Mouse (Mus musculus) urinary bladder, adult 18-20 months (tissue): ENCODE data around the gene Sqstm1.

ENCODE experiments used
- DNase-seq, 2 experiments: peaks; one replicate each; pipeline ENCODE4 v3.0.0; 2022; ENCODE audit warnings: low spot score in 2 of 2, mixed read lengths in 2 of 2

Gene Sqstm1

DNA sequence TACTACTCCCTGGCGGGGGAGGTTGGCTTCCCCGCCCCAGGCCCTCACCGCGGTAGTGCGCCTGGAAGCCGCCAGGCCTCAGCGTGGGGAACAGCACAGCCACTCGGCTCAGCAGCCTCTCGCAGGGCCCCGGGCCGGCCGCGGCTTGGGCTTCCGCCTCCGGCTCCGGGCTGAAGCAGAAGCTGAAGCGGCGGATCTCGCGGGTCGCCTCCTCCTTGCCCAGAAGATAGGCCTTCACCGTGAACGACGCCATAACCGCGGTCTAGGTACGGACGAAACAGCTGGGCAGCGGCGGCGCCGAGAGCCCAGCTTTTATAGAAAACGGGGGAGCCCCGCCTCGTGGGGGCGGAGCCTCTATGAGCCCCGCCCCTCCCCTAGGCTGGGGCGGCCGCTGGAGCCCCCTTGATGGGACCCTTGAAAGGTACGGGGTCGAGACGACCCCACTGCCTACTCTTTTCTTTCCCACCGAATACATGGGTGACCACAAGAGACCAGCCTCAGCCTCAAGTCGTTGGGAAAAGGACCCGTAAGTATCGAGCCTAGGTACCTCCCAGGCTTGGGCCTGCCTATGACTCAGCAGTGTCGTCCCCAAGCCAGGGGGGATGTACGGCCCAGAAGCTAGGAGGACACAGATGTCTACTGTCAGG, at the start of gene Sqstm1, which contains the start of gene Mgat4b:
Gene Sqstm1, minus strand, starts transcription at position 323 of the 647 bp plus-strand sequence.
Gene Mgat4b, plus strand, starts transcription at position 386 of the 647 bp plus-strand sequence.
- DNase-seq: peak; percentile 78 to 85

DNA sequence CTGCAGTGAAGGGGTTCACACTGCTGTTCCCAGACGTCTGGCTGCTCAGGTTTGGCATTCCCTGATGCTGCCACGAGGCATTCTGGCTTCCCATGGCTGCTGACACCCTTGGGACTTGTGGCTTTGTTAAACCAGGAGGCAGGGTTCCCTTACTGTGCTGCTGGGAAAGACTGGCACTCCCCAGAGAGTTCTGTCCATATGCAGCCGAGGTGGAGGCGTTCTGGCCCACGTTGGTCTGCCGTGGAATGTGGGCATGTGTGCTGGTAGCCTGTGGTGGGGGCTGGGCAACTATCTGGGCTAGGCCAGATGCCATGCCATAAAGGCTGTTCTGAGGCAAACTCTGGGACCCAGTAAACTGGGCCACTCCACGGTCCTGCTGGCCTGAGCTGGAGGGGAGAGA, 47.7 kb upstream of the Sqstm1 start:
- no peak for DNase-seq

GRCm38 (mm10) chr11:50256615-50257014, 46.0 kb upstream of the Sqstm1 start:
- DNase-seq: no peak

- no peak for DNase-seq
These were observed 43.5 kb upstream of the Sqstm1 start for GRCm38 (mm10) chr11:50254010-50254580.

- DNase-seq: no peak
These were observed 42.8 kb upstream of the Sqstm1 start for GRCm38 (mm10) chr11:50253393-50253792.

GRCm38 (mm10) chr11:50252684-50253265, 42.1 kb upstream of the Sqstm1 start:
- no peak for DNase-seq

DNA sequence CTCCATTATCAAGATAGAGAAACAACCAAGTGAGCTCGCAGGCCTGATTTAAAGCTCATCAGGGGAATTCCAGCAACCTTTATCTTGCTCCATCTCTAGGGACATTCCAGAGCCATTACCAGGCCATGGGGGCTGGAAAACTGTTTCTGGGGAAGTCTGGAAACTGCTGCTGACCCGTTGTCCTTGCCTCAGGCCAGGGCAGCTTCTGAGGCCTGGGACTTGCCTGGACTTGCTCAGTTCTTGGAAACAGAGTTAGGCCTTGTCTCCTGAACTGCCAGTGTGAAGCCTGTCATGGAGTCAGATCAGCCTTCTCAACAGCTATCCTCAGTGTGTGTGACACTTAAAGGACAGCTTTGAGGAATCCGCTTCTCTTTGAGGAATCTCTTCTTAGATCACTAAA, 41.5 kb upstream of the Sqstm1 start:
- no peak for DNase-seq

- DNase-seq: no peak
These were observed 38.0 kb upstream of the Sqstm1 start for GRCm38 (mm10) chr11:50248473-50249171.

DNA sequence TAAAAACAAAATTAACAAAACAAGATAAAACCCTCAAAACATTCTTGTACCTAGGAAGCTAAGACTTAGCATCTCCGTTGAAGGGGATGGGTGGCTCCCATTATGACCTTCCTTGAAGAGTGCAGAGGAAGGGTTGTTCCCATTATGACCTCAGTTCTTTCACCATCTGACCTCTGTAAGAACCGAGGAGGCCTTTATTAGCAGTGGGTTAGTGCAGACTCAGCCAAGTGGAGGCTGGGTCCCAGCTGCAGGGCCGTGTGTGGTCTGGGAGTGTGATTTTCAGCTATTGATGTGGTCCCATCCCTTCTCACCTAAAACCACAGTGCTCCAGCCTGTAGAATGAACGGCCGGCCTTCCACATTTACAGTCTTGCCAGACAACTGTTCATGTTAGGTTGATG, 34.6 kb upstream of the Sqstm1 start:
- DNase-seq: no peak

- DNase-seq: no peak
These were observed 33.3 kb upstream of the Sqstm1 start for GRCm38 (mm10) chr11:50243926-50244325.

DNA sequence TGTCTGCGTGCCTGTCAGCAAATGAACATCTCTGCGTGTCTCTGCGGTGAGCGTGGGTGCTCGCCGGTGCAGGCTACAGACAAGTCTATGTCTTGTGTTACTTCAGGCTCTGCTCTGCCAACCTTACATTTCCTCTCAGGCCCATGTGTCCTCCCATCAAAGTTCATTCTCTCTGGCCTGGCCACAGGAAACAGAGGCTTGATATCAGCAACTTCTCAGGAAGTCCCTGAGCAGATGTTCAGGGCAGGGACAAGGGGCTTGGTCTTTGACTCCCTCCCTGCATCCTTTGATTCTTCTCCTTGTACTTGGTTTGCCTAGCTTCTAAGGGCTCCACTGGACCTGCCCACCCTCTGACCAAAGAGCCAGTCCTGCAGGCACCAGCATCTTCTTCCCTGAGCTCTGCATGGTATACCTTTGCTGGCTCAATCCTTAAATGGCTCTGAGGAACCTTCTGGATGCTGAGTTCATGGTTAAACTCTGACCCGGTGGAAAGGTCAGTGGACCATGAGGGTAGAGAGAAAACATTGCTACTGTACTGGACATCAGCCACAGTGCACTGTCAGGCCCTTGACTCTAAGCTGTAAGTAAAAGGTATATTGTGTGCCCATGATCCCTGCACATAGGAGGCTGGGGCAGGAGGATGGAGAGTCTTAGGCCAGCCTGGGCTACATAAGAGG, 29.7 kb upstream of the Sqstm1 start:
- DNase-seq: no peak

GRCm38 (mm10) chr11:50238821-50239791, 28.5 kb upstream of the Sqstm1 start:
- DNase-seq: no peak

DNA sequence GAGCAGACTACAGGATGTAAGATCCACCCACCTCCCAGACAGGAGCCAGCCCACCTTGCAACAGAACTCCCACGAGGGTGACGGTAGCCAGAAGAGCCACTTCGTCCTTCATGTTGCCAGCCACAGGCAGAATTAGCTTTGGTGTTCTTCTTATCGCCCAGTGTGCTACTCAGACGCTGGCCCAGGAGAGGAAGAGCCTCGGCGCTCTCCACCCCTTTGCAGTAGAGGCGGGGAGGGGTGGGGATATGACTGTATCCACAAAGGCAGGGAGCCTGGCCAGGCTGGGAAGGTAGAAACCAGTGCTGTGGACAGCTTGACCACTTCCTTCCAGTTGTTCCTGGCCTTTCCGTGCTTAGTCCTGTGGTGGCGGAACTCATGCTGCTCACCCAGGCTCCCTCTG, 27.7 kb upstream of the Sqstm1 start, which contains the start of gene Ltc4s:
Gene Ltc4s, minus strand, starts transcription at position 293 of the 400 bp plus-strand sequence.
- no peak for DNase-seq

- no peak for DNase-seq
These were observed 26.6 kb upstream of the Sqstm1 start for GRCm38 (mm10) chr11:50236937-50237835.

- peak; percentile 83 to 86 for DNase-seq
These were observed 25.9 kb upstream of the Sqstm1 start for GRCm38 (mm10) chr11:50236540-50236936.

GRCm38 (mm10) chr11:50234606-50235005, 24.0 kb upstream of the Sqstm1 start:
- DNase-seq: no peak

DNA sequence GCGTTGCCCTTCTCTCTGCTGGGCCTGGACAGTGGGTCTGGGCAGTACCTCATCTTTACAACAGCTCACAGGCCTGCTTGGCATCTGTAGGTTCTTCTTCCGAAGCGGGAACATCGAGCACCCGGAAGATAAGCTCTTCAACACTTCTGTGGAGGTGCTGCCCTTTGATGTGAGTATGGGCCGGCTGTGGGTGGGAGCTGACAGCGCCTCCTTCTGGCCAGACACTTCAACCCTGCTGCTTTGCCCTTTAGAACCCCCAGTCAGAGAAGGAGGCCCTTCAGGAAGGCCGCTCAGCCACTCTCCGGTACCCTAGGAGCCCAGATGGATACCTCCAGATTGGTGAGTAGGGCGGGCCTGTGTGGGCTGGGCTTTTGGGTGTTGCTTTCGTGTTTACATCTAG, 23.4 kb upstream of the Sqstm1 start:
- DNase-seq: no peak

- no peak for DNase-seq
These were observed 22.4 kb upstream of the Sqstm1 start for GRCm38 (mm10) chr11:50233022-50233421.

DNA sequence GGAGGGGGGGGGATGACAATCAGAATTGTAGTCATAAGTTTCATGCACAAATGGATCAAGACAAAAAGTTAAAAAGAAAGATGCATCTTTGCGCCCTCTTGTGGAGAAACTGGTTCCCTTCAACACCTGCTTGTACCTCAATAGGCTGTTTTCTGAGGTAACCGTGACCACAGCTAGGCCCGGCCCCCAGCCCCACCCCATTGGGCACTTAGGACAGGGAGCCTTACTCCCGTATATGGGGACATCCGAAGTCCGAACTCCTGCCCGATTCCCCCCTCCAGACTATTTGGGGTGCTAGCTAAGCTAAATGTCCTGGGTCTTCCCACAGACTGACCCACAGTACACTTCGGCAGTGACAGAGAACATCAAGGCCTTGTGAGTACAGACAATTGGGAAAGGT, 20.8 kb upstream of the Sqstm1 start:
- no peak for DNase-seq
